Mouse (Mus musculus): Measurements from ENCODE around the gene Serpina3b. TPM values are rescaled to one million over a fixed set of nuclear protein-coding genes. Genes with fewer than 3 reads are reported as not detected.

The Serpina3b gene
- polyA plus RNA-seq, 1 experiment from 2014 or later, result 0.12 TPM

DNA sequence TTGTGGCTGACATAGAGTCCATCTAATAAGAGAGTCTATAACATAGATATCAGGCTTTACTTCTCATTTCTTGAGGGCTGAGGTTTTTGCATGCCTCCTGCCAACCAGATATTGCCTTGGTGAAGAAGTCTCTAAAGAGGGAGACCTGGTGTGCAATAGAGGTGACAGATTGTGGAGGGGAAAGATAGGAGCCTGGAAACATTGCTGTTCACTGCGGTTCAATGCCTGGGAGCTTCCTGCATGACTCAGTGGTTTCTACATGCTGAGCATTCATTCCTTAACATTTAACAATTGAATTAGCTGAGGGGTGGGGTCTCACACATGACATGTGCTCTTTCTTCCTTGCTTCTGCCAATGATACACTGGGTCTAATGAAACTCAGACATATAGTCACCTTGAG is 4.7 kb upstream of the Serpina3b start:
- Histone ChIP-seq H3K4me3 (ENCODE audit: low read depth, low read length) (no peak overlapping the region), H3K9ac (ENCODE audit: low read depth, low read length) (no peak overlapping the region), H3K4me2 (no peak overlapping the region), H3K27ac (ENCODE audit: low read depth, low read length) (no peak overlapping the region), H3K36me3 (ENCODE audit: control insufficient read depth, insufficient read depth, low read length) (no peaks in the 10 kb centered on the region), H3K4me1 (replicated peaks; ENCODE audit: control insufficient read depth, insufficient read depth, low read length) (no peaks in the 10 kb centered on the region), H3K9me3 (ENCODE audit: control insufficient read depth, low read length) (no peaks in the 10 kb centered on the region), H3K27me3 (replicated peaks; ENCODE audit: control insufficient read depth, insufficient read depth, low read length) (no peaks in the 10 kb centered on the region)
- 44% methylated on average over 1 of the region's 1 CpGs for WGBS
- no peak for DNase-seq (ENCODE audit: low spot score)
- no peak for ATAC-seq (replicated peaks; ENCODE audit: low FRiP score)

DNA sequence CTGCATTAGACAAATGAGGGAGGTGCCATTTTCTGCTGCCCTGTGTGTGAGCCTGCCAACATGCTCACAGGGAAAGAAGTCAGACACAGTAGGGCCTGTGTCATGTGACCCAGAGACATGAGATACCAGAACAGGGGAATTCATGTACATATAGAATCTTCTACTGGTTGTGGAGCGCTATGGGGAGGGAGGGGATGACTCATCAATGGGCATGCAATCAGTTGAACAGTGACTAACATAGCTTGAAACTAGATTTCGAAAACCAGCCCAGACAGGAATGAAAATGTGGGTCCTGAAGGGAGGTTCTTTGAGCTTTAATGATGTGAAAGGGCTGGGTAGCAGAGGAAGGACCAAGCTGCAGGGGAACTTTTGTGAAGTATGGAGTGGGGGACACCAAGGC is 3.8 kb upstream of the Serpina3b start:
- Histone ChIP-seq H3K27me3 (replicated peaks; ENCODE audit: control insufficient read depth, insufficient read depth, low read length) (no peaks in the 10 kb centered on the region), H3K4me1 (replicated peaks; ENCODE audit: control insufficient read depth, insufficient read depth, low read length) (no peaks in the 10 kb centered on the region), H3K9ac (ENCODE audit: low read depth, low read length) (no peak overlapping the region), H3K4me2 (no peak overlapping the region), H3K27ac (ENCODE audit: low read depth, low read length) (no peak overlapping the region), H3K36me3 (ENCODE audit: control insufficient read depth, insufficient read depth, low read length) (no peaks in the 10 kb centered on the region), H3K9me3 (ENCODE audit: control insufficient read depth, low read length) (no peaks in the 10 kb centered on the region), H3K4me3 (ENCODE audit: low read depth, low read length) (no peak overlapping the region)
- ATAC-seq (replicated peaks; ENCODE audit: low FRiP score) (no peak), DNase-seq (ENCODE audit: low spot score) (no peak)
- 79% methylated on average over 2 of the region's 2 CpGs for WGBS

DNA sequence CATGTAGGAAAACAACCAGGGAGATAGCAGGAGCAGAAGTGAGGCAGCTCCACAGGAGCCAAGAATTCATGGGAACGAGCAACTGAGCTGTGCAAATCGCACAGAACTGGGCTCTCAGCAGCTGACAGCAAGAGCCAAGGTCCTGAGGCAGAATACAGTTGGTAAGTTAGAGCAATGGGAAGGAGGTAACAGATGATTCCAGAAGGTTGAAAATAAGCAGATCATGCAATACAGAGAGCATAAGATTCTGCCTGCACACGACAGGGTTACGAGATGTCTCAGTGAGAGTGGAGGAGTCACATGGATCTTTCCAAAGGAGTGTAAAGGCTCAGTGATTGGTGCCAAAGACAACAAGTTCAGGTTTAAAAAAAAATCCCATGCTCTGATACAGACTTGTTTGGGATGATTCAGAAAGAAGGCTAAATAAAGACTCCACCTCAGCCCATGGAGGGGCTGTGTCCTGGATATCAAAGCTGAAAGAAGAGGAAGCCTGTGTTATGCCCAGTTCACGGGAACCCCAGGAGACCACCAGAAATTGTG is 2.7 kb upstream of the Serpina3b start:
- Histone ChIP-seq H3K9me3 (ENCODE audit: control insufficient read depth, low read length) (no peaks in the 10 kb centered on the region), H3K27me3 (replicated peaks; ENCODE audit: control insufficient read depth, insufficient read depth, low read length) (no peaks in the 10 kb centered on the region), H3K4me2 (no peak overlapping the region), H3K9ac (ENCODE audit: low read depth, low read length) (no peak overlapping the region), H3K4me3 (ENCODE audit: low read depth, low read length) (no peak overlapping the region), H3K27ac (ENCODE audit: low read depth, low read length) (no peak overlapping the region), H3K4me1 (replicated peaks; ENCODE audit: control insufficient read depth, insufficient read depth, low read length) (no peaks in the 10 kb centered on the region), H3K36me3 (ENCODE audit: control insufficient read depth, insufficient read depth, low read length) (no peaks in the 10 kb centered on the region)
- 81% methylated on average over 5 of the region's 5 CpGs for WGBS
- ATAC-seq (replicated peaks; ENCODE audit: low FRiP score) (no peak), DNase-seq (ENCODE audit: low spot score) (no peak)

DNA sequence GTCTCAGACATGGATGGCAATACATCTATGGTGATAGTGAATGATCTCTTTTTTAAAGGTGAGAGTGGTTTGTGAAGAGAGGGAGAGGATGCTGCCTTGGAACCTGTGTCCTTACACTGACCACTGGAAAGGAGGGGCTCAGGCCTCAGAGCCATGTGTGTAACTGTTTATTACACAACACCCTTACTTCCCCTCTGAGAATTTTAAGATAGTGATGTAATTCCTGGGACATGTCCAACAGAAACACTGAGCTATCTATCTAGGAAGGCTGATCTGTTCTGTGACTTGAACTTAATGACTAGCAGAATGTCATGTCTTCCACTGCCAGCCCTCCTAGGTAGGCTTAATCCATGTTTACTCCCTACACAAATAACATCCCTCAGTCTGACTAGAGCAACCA is 3.2 kb downstream of the Serpina3b start:
- ATAC-seq (replicated peaks; ENCODE audit: low FRiP score) (no peak), DNase-seq (ENCODE audit: low spot score) (no peak)
- Histone ChIP-seq H3K9ac (ENCODE audit: low read depth, low read length) (no peak overlapping the region), H3K36me3 (ENCODE audit: control insufficient read depth, insufficient read depth, low read length) (no peaks in the 10 kb centered on the region), H3K4me2 (no peak overlapping the region), H3K4me3 (ENCODE audit: low read depth, low read length) (no peak overlapping the region), H3K9me3 (ENCODE audit: control insufficient read depth, low read length) (no peaks in the 10 kb centered on the region), H3K27me3 (replicated peaks; ENCODE audit: control insufficient read depth, insufficient read depth, low read length) (no peaks in the 10 kb centered on the region), H3K4me1 (replicated peaks; ENCODE audit: control insufficient read depth, insufficient read depth, low read length) (no peaks in the 10 kb centered on the region), H3K27ac (ENCODE audit: low read depth, low read length) (no peak overlapping the region)

DNA sequence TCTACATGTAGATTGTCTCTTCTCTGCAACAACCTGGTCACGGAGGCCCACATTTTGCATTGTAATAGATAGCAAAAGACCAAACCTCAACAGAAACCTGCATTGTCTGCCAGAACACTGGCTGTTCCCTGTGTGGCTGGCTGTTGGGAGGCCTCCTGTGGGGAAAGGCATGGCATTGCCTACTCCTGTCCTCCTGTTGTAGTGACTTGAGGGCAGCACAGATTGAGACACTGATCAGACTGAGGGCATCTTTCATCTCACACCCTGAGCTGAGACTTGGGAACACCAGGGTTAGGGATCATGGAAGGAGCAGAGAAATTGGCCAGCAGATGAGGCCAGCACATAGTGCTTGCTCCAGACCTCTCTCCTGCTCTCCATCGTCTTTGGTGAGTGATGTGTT is 10.4 kb downstream of the Serpina3b start:
- Histone ChIP-seq H3K27me3 (replicated peaks; ENCODE audit: control insufficient read depth, insufficient read depth, low read length) (no peaks in the 10 kb centered on the region), H3K9me3 (ENCODE audit: control insufficient read depth, low read length) (no peaks in the 10 kb centered on the region), H3K4me2 (no peak overlapping the region), H3K9ac (ENCODE audit: low read depth, low read length) (no peak overlapping the region), H3K4me3 (ENCODE audit: low read depth, low read length) (no peak overlapping the region), H3K36me3 (ENCODE audit: control insufficient read depth, insufficient read depth, low read length) (no peaks in the 10 kb centered on the region), H3K27ac (ENCODE audit: low read depth, low read length) (no peak overlapping the region), H3K4me1 (replicated peaks; ENCODE audit: control insufficient read depth, insufficient read depth, low read length) (no peaks in the 10 kb centered on the region)
- ATAC-seq (replicated peaks; ENCODE audit: low FRiP score) (no peak), DNase-seq (ENCODE audit: low spot score) (peak; percentile 16)
- WGBS, result 76% methylated on average over 2 of the region's 2 CpGs

DNA sequence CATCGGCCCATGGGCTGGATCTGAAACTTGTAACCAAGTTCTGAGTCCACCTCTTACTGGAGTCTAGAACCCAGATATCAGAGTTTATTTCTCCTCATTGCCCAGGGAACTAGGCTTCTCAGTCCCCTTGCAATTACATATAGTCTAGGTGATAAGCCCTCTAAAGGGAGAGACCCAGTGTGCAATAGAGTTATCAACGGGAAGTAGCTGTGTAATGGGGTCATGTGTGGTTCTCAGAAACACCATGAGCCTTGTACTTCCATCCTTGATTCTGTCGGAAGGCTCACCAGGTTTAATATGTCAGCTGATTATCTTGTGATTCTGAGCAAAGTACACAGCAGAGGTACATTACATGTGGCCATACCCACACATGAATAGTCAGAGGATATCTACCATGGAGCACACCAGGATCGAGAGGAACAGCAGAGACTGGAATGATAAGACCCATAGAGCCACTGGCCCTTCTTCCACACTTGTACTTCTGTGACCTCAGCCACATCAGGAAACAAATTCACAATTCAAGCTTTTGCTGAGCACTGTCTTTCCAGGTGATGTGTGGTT is 12.8 kb downstream of the Serpina3b start:
- 82% methylated on average over 4 of the region's 4 CpGs for WGBS
- no peak for DNase-seq (ENCODE audit: low spot score)

DNA sequence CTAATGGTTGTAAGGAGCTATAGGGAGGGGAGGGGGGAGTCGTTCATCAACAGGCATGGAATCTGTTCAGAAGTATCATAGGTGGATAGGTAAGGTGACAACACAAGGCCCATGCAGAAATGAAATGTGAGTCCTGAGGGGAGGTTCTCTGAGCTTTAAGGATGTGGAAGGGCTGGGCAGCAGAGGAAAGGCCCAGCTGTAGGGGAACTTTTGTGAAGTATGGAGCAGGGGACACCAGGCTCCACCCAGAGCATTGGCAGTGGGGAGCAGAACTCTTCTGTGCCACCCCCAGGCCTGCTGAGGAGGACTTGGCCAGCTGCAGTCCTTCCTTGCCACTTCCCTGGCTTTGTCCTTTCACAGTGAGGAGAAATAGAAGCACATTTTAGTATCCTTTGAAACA is 13.7 kb downstream of the Serpina3b start:
- 71% methylated on average over 1 of the region's 1 CpGs for WGBS
- ATAC-seq (replicated peaks; ENCODE audit: low FRiP score) (no peak), DNase-seq (ENCODE audit: low spot score) (no peak)
- no peaks in the 10 kb centered on the region for H3K4me1 ChIP-seq (replicated peaks; ENCODE audit: control insufficient read depth, insufficient read depth, low read length)
- H3K4me3 ChIP-seq (ENCODE audit: low read depth, low read length), result no peak overlapping the region
- H3K27me3 ChIP-seq (replicated peaks; ENCODE audit: control insufficient read depth, insufficient read depth, low read length), result no peaks in the 10 kb centered on the region
- no peak overlapping the region for H3K4me2 ChIP-seq
- H3K36me3 ChIP-seq (ENCODE audit: control insufficient read depth, insufficient read depth, low read length), result no peaks in the 10 kb centered on the region
- H3K27ac ChIP-seq (ENCODE audit: low read depth, low read length), result no peak overlapping the region
- no peak overlapping the region for H3K9ac ChIP-seq (ENCODE audit: low read depth, low read length)
- no peaks in the 10 kb centered on the region for H3K9me3 ChIP-seq (ENCODE audit: control insufficient read depth, low read length)

More for the DNA sequence above, 12.8 kb downstream of the Serpina3b start:
- no peak for ATAC-seq (replicated peaks; ENCODE audit: low FRiP score)
- Histone ChIP-seq H3K4me1 (replicated peaks; ENCODE audit: control insufficient read depth, insufficient read depth, low read length) (no peaks in the 10 kb centered on the region), H3K36me3 (ENCODE audit: control insufficient read depth, insufficient read depth, low read length) (no peaks in the 10 kb centered on the region), H3K9me3 (ENCODE audit: control insufficient read depth, low read length) (no peaks in the 10 kb centered on the region), H3K27ac (ENCODE audit: low read depth, low read length) (no peak overlapping the region), H3K9ac (ENCODE audit: low read depth, low read length) (no peak overlapping the region), H3K4me2 (no peak overlapping the region), H3K4me3 (ENCODE audit: low read depth, low read length) (no peak overlapping the region), H3K27me3 (replicated peaks; ENCODE audit: control insufficient read depth, insufficient read depth, low read length) (no peaks in the 10 kb centered on the region)

DNA sequence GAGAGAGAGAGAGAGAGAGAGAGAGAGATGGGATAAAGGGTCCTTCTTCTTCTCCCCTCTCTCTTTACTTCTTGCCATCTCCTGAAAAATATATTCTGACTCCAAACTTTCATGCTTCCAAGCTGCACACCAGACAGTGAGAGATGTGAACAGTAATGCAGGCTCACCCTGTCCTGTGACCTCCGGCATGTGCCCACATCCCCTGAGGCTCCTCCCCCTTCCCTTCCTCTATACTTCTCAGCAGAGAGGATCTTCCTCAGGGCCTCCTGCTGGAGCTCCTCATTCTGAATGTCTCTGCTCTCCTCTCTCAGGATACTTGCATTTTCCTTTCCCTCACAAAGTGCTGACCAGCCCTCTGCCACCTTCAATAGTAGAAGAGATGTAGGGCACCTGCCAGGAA is 14.6 kb downstream of the Serpina3b start:
- 30% methylated on average over 1 of the region's 1 CpGs for WGBS
- Histone ChIP-seq H3K4me3 (ENCODE audit: low read depth, low read length) (no peak overlapping the region), H3K27ac (ENCODE audit: low read depth, low read length) (no peak overlapping the region), H3K9ac (ENCODE audit: low read depth, low read length) (no peak overlapping the region), H3K36me3 (ENCODE audit: control insufficient read depth, insufficient read depth, low read length) (no peaks in the 10 kb centered on the region), H3K4me1 (replicated peaks; ENCODE audit: control insufficient read depth, insufficient read depth, low read length) (no peaks in the 10 kb centered on the region), H3K4me2 (no peak overlapping the region), H3K27me3 (replicated peaks; ENCODE audit: control insufficient read depth, insufficient read depth, low read length) (no peaks in the 10 kb centered on the region), H3K9me3 (ENCODE audit: control insufficient read depth, low read length) (no peaks in the 10 kb centered on the region)
- ATAC-seq (replicated peaks; ENCODE audit: low FRiP score), result no peak
- no peak for DNase-seq (ENCODE audit: low spot score)

DNA sequence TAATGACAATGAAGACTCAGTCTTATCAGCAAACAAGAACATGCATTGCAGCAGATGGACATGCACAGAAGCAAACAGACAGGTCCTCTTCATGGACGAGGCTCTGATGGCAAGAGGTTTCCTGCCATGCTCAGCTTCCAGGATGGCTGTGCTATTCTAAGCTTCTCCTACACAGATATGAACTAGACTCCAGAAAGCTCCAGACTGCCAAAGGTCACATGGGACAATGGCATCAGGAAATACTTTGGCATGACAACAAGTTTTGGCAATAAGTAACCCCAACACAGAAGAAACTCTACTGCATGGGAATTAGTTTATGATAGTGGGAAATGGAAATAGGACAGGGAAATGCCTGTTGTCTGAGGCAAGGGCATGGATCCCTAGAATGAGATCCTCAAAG is 15.5 kb downstream of the Serpina3b start:
- DNase-seq (ENCODE audit: low spot score) (peak; percentile 11), ATAC-seq (replicated peaks; ENCODE audit: low FRiP score) (no peak)
- H3K4me1 ChIP-seq (replicated peaks; ENCODE audit: control insufficient read depth, insufficient read depth, low read length), result no peaks in the 10 kb centered on the region
- H3K27me3 ChIP-seq (replicated peaks; ENCODE audit: control insufficient read depth, insufficient read depth, low read length), result no peaks in the 10 kb centered on the region
- no peak overlapping the region for H3K27ac ChIP-seq (ENCODE audit: low read depth, low read length)
- H3K36me3 ChIP-seq (ENCODE audit: control insufficient read depth, insufficient read depth, low read length), result no peaks in the 10 kb centered on the region
- 71% methylated on average over 1 of the region's 1 CpGs for whole genome bisulfite sequencing
- H3K4me2 ChIP-seq, result no peak overlapping the region
- no peaks in the 10 kb centered on the region for H3K9me3 ChIP-seq (ENCODE audit: control insufficient read depth, low read length)
- no peak overlapping the region for H3K4me3 ChIP-seq (ENCODE audit: low read depth, low read length)
- H3K9ac ChIP-seq (ENCODE audit: low read depth, low read length), result no peak overlapping the region
